Mouse (Mus musculus) layer of hippocampus, postnatal 36 days (tissue): ENCODE data around the gene Manba. TPM values are rescaled to one million over a fixed set of nuclear protein-coding genes. Genes with fewer than 3 reads are reported as not detected.

Source experiments
- DNase-seq, 2 experiments: peaks; one replicate each; pipeline ENCODE4 v3.0.0; 2022
- total RNA-seq, 2 experiments: library from RNA; stranded (reverse); gene quantifications; 2 replicates each; pipeline ENCODE4 v1.2.3; 2021

Gene Manba
- total RNA-seq, 2 experiments from 2014 or later = 7.6 to 8.2 TPM

- no peak for DNase-seq
Measured at GRCm38 (mm10) chr3:135531762-135532161, 46.4 kb downstream of the Manba start.

- no peak for DNase-seq
Measured at GRCm38 (mm10) chr3:135534103-135534502, 48.7 kb downstream of the Manba start.

GRCm38 (mm10) chr3:135546212-135546923, 61.0 kb downstream of the Manba start:
- no peak for DNase-seq

GRCm38 (mm10) chr3:135547298-135547697, 61.9 kb downstream of the Manba start:
- DNase-seq = no peak

- no peak for DNase-seq
Measured at GRCm38 (mm10) chr3:135552874-135553273, 67.5 kb downstream of the Manba start.

GRCm38 (mm10) chr3:135555192-135555591, 69.8 kb downstream of the Manba start:
- DNase-seq = no peak

GRCm38 (mm10) chr3:135556052-135556587, 70.7 kb downstream of the Manba start:
- peak in 1 of 2 experiments; percentile 10 for DNase-seq

- peak; percentile 18 to 34 for DNase-seq
Measured at GRCm38 (mm10) chr3:135556851-135557662, 71.6 kb downstream of the Manba start.

GRCm38 (mm10) chr3:135562036-135562435, 76.6 kb downstream of the Manba start:
- no peak for DNase-seq

- no peak for DNase-seq
Measured at GRCm38 (mm10) chr3:135563163-135563689, 77.8 kb downstream of the Manba start.

GRCm38 (mm10) chr3:135564706-135565105, 79.3 kb downstream of the Manba start:
- DNase-seq = no peak

- DNase-seq = no peak
Measured at GRCm38 (mm10) chr3:135565306-135565705, 79.9 kb downstream of the Manba start.

- DNase-seq = no peak
Measured at GRCm38 (mm10) chr3:135567888-135568287, 82.5 kb downstream of the Manba start.

GRCm38 (mm10) chr3:135568633-135569032, 83.2 kb downstream of the Manba start:
- DNase-seq = no peak

GRCm38 (mm10) chr3:135571540-135571939, 86.1 kb downstream of the Manba start:
- DNase-seq = no peak

GRCm38 (mm10) chr3:135573051-135573450, 87.6 kb downstream of the Manba start:
- DNase-seq = no peak

- DNase-seq = no peak
Measured at GRCm38 (mm10) chr3:135575126-135575525, 89.7 kb downstream of the Manba start.

- no peak for DNase-seq
Measured at GRCm38 (mm10) chr3:135578588-135579140, 93.3 kb downstream of the Manba start.

GRCm38 (mm10) chr3:135579179-135579578, 93.8 kb downstream of the Manba start:
- DNase-seq = no peak

- DNase-seq = no peak
Measured at GRCm38 (mm10) chr3:135580439-135581275, 95.2 kb downstream of the Manba start.

- DNase-seq = no peak
Measured at GRCm38 (mm10) chr3:135581606-135582117, 96.3 kb downstream of the Manba start.

GRCm38 (mm10) chr3:135582246-135582645, 96.8 kb downstream of the Manba start:
- no peak for DNase-seq
